Mouse (Mus musculus) spleen, postnatal 10 days (tissue): ENCODE measurements around the gene Ubr7.

Experiments used
- DNase-seq, 2 experiments: peaks; one replicate each; pipeline ENCODE4 v3.0.0; 2021 to 2022; ENCODE audit warnings: low spot score in 2 of 2

Ubr7 gene

GRCm38 (mm10) chr12:102743036-102743588 is 14.7 kb upstream of the Ubr7 start:
- no peak for DNase-seq

- peak; percentile 83 to 92 for DNase-seq
These were observed 13.9 kb upstream of the Ubr7 start, which contains the start of the genes Moap1 and Tmem251 for GRCm38 (mm10) chr12:102743589-102744574. Gene Moap1 (minus strand): TSS chr12:102743661. Gene Tmem251 (plus strand): TSS chr12:102743762.

- no peak for DNase-seq
These were observed 12.9 kb upstream of the Ubr7 start for GRCm38 (mm10) chr12:102744839-102745238.

GRCm38 (mm10) chr12:102748256-102748655 is 9.5 kb upstream of the Ubr7 start:
- DNase-seq: no peak

GRCm38 (mm10) chr12:102756304-102756703 is 1.5 kb upstream of the Ubr7 start:
- peak; percentile 45 to 76 for DNase-seq

- peak in 1 of 2 experiments; percentile 86 for DNase-seq
These were observed 595 bp upstream of the Ubr7 start for GRCm38 (mm10) chr12:102757055-102757688.

GRCm38 (mm10) chr12:102758403-102758756 is 613 bp downstream of the Ubr7 start, which contains the start of gene Gm20604:
Gene Gm20604 (minus strand): TSS chr12:102758672.
- DNase-seq: no peak

GRCm38 (mm10) chr12:102758936-102759335 is 1.2 kb downstream of the Ubr7 start:
- no peak for DNase-seq

- DNase-seq: no peak
These were observed 3.9 kb downstream of the Ubr7 start for GRCm38 (mm10) chr12:102761668-102762067.

- no peak for DNase-seq
These were observed 5.9 kb downstream of the Ubr7 start for GRCm38 (mm10) chr12:102763696-102764095.

GRCm38 (mm10) chr12:102769000-102769399 is 11.2 kb downstream of the Ubr7 start:
- no peak for DNase-seq

GRCm38 (mm10) chr12:102771601-102772000 is 13.8 kb downstream of the Ubr7 start:
- no peak for DNase-seq

- DNase-seq: no peak
These were observed 14.9 kb downstream of the Ubr7 start for GRCm38 (mm10) chr12:102772676-102773075.

- no peak for DNase-seq
These were observed 18.3 kb downstream of the Ubr7 start for GRCm38 (mm10) chr12:102776035-102776434.

GRCm38 (mm10) chr12:102778151-102778550 is 20.4 kb downstream of the Ubr7 start:
- DNase-seq: no peak

GRCm38 (mm10) chr12:102779452-102779851 is 21.7 kb downstream of the Ubr7 start:
- DNase-seq: no peak

GRCm38 (mm10) chr12:102782841-102783240 is 25.1 kb downstream of the Ubr7 start:
- no peak for DNase-seq

- no peak for DNase-seq
These were observed 27.3 kb downstream of the Ubr7 start for GRCm38 (mm10) chr12:102784899-102785592.

GRCm38 (mm10) chr12:102785593-102785985 is 27.8 kb downstream of the Ubr7 start:
- DNase-seq: no peak

GRCm38 (mm10) chr12:102787927-102788326 is 30.2 kb downstream of the Ubr7 start:
- DNase-seq: no peak

GRCm38 (mm10) chr12:102799528-102799927 is 41.8 kb downstream of the Ubr7 start:
- no peak for DNase-seq

GRCm38 (mm10) chr12:102814858-102815257 is 57.1 kb downstream of the Ubr7 start:
- DNase-seq: no peak
